Mouse (Mus musculus): ENCODE measurements around the gene Psmb2. TPM values are rescaled to one million over a fixed set of nuclear protein-coding genes. Genes with fewer than 3 reads are reported as not detected.

The Psmb2 gene
- polyA plus RNA-seq, 1 experiment: 154 TPM

DNA sequence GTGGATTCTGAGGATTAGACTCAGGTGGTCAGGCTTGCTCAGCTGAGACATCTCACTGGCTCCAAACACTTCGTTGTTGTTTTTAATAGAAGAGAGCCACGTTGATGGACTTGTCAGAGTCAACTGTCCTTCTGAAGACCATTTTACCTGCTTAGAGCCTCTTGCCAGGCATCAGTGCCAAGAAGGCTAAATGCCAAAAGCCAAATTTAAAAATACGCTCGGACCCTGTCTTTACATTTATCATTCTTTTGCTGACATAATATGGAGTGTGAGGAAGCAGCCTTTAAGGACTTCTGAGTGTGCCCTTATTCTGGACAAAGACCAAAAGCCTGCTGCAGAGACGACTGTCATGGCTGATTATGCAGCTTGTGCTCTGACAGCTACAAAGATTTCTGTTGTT lies 80.9 kb downstream of the Psmb2 start:
- H3K27me3 ChIP-seq (ENCODE audit: control insufficient read depth, insufficient read depth, low read length): no peaks in the 10 kb centered on the region
- peaks cover 14% of the 10 kb centered on the region for H3K4me1 ChIP-seq (ENCODE audit: control insufficient read depth, insufficient read depth, insufficient read length, low read length)
- H3K4me3 ChIP-seq (ENCODE audit: low read depth, low read length): peak overlapping the region; percentile 10; the same call in 1 of the 2 replicates
- TF ChIP-seq CTCF (IDR thresholded peaks at IDR 0.05; ENCODE audit: extremely low read depth, insufficient read length, insufficient replicate concordance, low read depth, low read length) (no peak), POLR2A (IDR thresholded peaks at IDR 0.05; ENCODE audit: low read depth, low read length) (no peak)
- H3K27ac ChIP-seq (ENCODE audit: insufficient read depth, low read depth, low read length): no peak overlapping the region
- peaks cover 32% of the 10 kb centered on the region for H3K36me3 ChIP-seq (ENCODE audit: control insufficient read depth, insufficient read depth, low read length)
- 77% methylated on average over 5 of the region's 5 CpGs for WGBS

Other genes with a start within 250 kb of the Psmb2 start
- 7.6 and 12.4 TPM in 2 replicates for gene Ago3, start 248.1 kb upstream of the Psmb2 start, polyA plus RNA-seq (2012; rRNA removed)
- gene Ago1, start 209.0 kb upstream of the Psmb2 start, polyA plus RNA-seq (2012; rRNA removed): 7.2 and 13.0 TPM in 2 replicates
- gene Ago4, start 144.2 kb upstream of the Psmb2 start, polyA plus RNA-seq (2012; rRNA removed): 0.22 and 0.63 TPM in 2 replicates
- 0.20 and 0.53 TPM in 2 replicates for gene Clspn, start 120.7 kb upstream of the Psmb2 start, polyA plus RNA-seq (2012; rRNA removed)
- 3.2 and 4.3 TPM in 2 replicates for gene 5730409E04Rik, start 67.8 kb upstream of the Psmb2 start, polyA plus RNA-seq (2012; rRNA removed)
- not detected in 2 replicates for gene Tfap2e, start 58.6 kb downstream of the Psmb2 start, polyA plus RNA-seq (2012; rRNA removed)
- gene Ncdn, start 75.8 kb downstream of the Psmb2 start, polyA plus RNA-seq (2012; rRNA removed): 15.7 and 27.2 TPM in 2 replicates
- 82.5 and 182 TPM in 2 replicates for gene AU040320, start 75.9 kb downstream of the Psmb2 start, polyA plus RNA-seq (2012; rRNA removed)

Measured in small intestine, adult 2 months (tissue).